Mouse (Mus musculus) embryonic facial prominence, embryonic 14.5 days (tissue): ENCODE data around the gene Cdh24. TPM values are rescaled to one million over a fixed set of nuclear protein-coding genes. Genes with fewer than 3 reads are reported as not detected.

Experiments used
- ATAC-seq: fragments of 200-750 bp; cut with Nextera tagmentation; 2 replicates; pipeline ENCODE4 v1.8.0; 2017; ENCODE audit warnings: low read depth, moderate number of reproducible peaks, moderate TSS enrichment
- DNase-seq: peaks from one replicate; pipeline ENCODE4 v3.0.0-alpha.2; 2015; ENCODE audit warnings: low spot score
- H3K27ac ChIP-seq: fragments of 300-500 bp; sonication (generic); replicated peaks from 2 replicates; pipeline ENCODE4 v1.5.1; 2014; ENCODE audit warnings: low read depth, mild to moderate bottlenecking, low read length, moderate library complexity
- H3K27me3 ChIP-seq: fragments of 300-500 bp; sonication (generic); replicated peaks from 2 replicates; pipeline ENCODE4 v1.6.1; 2014; ENCODE audit warnings: low read length; ENCODE audit not compliant: control insufficient read depth, insufficient read depth
- H3K36me3 ChIP-seq: fragments of 300-500 bp; sonication (generic); 2 replicates; pipeline ENCODE4 v1.6.1; 2014; ENCODE audit warnings: low read length, mixed read lengths; ENCODE audit not compliant: control insufficient read depth, insufficient read depth
- H3K4me1 ChIP-seq: fragments of 300-500 bp; sonication (generic); 2 replicates; pipeline ENCODE4 v1.6.1; 2014; ENCODE audit warnings: antibody characterized with exemption, low read length; ENCODE audit not compliant: control insufficient read depth, insufficient read depth
- H3K4me2 ChIP-seq: fragments of 300-500 bp; sonication (generic); 2 replicates; pipeline ENCODE4 v1.6.1; 2014; ENCODE audit warnings: low read depth, mild to moderate bottlenecking, low read length, moderate library complexity, mixed read lengths
- H3K4me3 ChIP-seq: fragments of 300-500 bp; sonication (generic); 2 replicates; pipeline ENCODE4 v1.5.1; 2014; ENCODE audit warnings: low read depth, mild to moderate bottlenecking, low read length
- H3K9ac ChIP-seq: fragments of 300-500 bp; sonication (generic); 2 replicates; pipeline ENCODE4 v1.6.1; 2014; ENCODE audit warnings: low read depth, mild to moderate bottlenecking, low read length, moderate library complexity, mixed read lengths
- H3K9me3 ChIP-seq: fragments of 300-500 bp; sonication (generic); 2 replicates; pipeline ENCODE4 v1.6.1; 2016; ENCODE audit warnings: low read length; ENCODE audit not compliant: control insufficient read depth
- WGBS: fragments of 180-500 bp; shearing (Covaris S2); extraction: QIAGEN DNeasy Blood & Tissue Kit; methylation state at CpG from one replicate; pipeline ENCODE4 v1.1.7; 2014; 5-methylcytosine and 5-hydroxymethylcytosine counted together
- polyA plus RNA-seq: library from polyadenylated mRNA; unstranded; fragments of >200 nt; fragmentation: Nextera tagmentation; extraction: Ambion mirVana; gene quantifications from 2 replicates; pipeline ENCODE4 v1.2.1, GENCODE M21; 2014

The Cdh24 gene
- polyA plus RNA-seq: 3.9 and 4.5 TPM in 2 replicates

DNA sequence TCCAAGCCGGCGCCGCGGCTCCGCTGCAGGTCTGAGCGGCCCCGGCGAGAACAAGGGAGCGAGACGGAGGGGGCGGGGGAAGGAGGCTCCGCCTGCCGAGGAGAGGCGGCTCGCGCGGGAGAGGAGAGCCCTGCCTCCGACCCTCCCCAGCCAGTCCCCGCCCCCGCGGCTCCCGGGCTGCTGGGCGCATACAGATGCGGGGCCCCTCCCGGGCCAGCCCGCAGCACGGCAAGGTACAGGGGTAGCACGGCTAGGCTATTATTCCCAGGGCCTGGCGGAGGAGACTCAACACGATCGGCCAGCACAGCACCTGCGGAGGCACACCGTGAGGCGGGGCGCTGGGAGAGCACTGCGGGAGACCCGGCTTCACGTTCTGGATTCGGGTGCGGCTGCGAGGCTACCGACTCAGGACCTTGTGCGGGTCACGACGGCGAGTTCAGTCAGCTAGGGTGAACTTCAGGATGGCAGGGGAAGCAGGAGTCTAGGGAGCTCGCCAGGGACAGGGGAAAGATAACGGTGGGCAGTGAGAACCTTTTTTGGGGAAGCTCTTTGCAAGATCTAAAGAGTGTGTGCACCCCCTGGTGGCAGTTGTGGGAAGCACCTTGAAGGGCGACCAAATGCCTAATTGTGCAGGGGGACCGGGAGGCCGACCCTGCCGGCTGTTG lies at the start of gene Cdh24:
TSS of gene Cdh24 (minus strand) at position 60 of the 665 bp plus-strand sequence.
- H3K27me3 ChIP-seq: no peaks in the 10 kb centered on the region
- peak within 1 kb of the TSS; percentile 80 for H3K4me3 ChIP-seq
- 0% methylated on average over 30 of the region's 52 CpGs for WGBS
- H3K27ac ChIP-seq: peak within 1 kb of the TSS; percentile 78
- DNase-seq: peak; percentile 95
- peak within 1 kb of the TSS; percentile 97 for H3K4me2 ChIP-seq
- H3K4me1 ChIP-seq: 0 out of 2 replicates have a peak, but pooled peaks cover 10% of the 10 kb centered on the region
- peak; percentile 96 for ATAC-seq
- peaks cover 60% of the 10 kb centered on the region for H3K36me3 ChIP-seq
- H3K9ac ChIP-seq: peak within 1 kb of the TSS; percentile 82
- H3K9me3 ChIP-seq: no peaks in the 10 kb centered on the region

DNA sequence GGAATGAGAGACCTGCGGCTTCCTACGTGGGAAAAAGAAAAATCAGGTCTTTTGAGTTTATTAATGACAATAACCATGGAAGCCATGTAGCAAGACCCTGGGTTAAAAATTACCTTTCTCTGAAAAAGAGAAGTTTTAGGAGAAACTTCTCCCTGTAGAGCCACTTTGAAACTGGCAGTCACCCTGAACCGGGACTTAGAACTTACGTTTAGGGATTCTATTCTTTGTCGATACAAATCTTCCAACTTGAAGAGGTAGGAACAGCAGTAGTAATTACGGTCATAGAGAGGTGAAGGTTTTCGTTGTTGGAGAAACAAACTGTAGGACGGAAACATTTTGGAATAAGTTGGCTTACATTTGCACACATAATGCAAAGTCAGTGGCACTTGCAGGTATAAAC lies 46.1 kb upstream of the Cdh24 start:
- WGBS: 3% methylated on average over 8 of the region's 8 CpGs
- peak overlapping the region; percentile 67 for H3K4me2 ChIP-seq
- H3K36me3 ChIP-seq: peaks cover 30% of the 10 kb centered on the region
- ATAC-seq (no peak), DNase-seq (no peak)
- peak overlapping the region; percentile 90 for H3K4me3 ChIP-seq
- H3K4me1 ChIP-seq: peaks cover 19% of the 10 kb centered on the region
- H3K9ac ChIP-seq: peak overlapping the region; percentile 97
- no peaks in the 10 kb centered on the region for H3K27me3 ChIP-seq
- H3K9me3 ChIP-seq: no peaks in the 10 kb centered on the region
- peak overlapping the region; percentile 96 for H3K27ac ChIP-seq

DNA sequence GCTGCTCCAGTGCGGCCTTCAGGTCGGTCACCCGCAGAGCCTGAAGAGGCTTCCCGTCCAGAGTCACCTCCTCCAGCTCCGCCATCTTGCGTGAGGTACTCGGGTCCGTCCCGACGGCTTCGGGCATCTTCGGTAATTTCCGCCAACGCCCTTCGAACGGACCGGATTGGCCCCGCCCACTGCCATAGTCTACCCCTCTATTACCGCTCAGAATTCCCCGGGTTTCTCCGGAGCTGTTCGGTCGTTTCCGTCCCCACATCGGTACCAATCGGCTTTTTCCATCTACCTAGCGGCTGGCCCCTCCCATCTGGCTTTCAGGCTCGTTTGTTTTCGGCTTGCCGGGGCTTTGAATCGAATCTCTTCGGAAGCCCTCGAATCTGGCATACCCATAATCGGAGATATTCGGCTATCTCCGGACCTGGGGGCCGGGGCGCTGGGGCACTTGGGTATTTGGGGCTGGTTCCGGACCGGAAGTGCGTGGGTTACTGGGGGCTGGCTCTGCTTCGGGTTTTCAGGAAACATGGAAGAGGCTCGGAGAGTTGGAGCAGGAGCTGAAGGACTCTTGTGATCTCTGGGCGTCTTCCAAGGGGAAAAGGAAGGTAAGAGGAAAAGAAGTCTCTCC lies 45.5 kb upstream of the Cdh24 start, which contains the start of gene Acin1:
TSS of gene Acin1 (minus strand) at position 410 of the 622 bp plus-strand sequence.
- peak within 1 kb of the TSS; percentile 67 for H3K4me2 ChIP-seq
- H3K9me3 ChIP-seq: no peaks in the 10 kb centered on the region
- peaks cover 19% of the 10 kb centered on the region for H3K4me1 ChIP-seq
- no peaks in the 10 kb centered on the region for H3K27me3 ChIP-seq
- 0% methylated on average over 44 of the region's 44 CpGs for WGBS
- peak; percentile 97 for ATAC-seq
- peak within 1 kb of the TSS; percentile 90 for H3K4me3 ChIP-seq
- peaks cover 30% of the 10 kb centered on the region for H3K36me3 ChIP-seq
- peak within 1 kb of the TSS; percentile 97 for H3K9ac ChIP-seq
- peak within 1 kb of the TSS; percentile 96 for H3K27ac ChIP-seq
- peak; percentile 100 for DNase-seq

- Histone ChIP-seq H3K4me1 (peaks cover 19% of the 10 kb centered on the region), H3K27ac (peak within 1 kb of the TSS; percentile 96), H3K36me3 (peaks cover 32% of the 10 kb centered on the region), H3K9me3 (no peaks in the 10 kb centered on the region), H3K9ac (peak within 1 kb of the TSS; percentile 97), H3K4me2 (peak within 1 kb of the TSS; percentile 67), H3K27me3 (no peaks in the 10 kb centered on the region), H3K4me3 (peak within 1 kb of the TSS; percentile 90)
- DNase-seq (peak; percentile 95), ATAC-seq (peak; percentile 85)
- WGBS: under 1% methylated on average over 40 of the region's 41 CpGs
Measured at GRCm38 (mm10) chr14:54686063-54686521, 44.9 kb upstream of the Cdh24 start, which contains the start of gene 1700123O20Rik. TSS of gene 1700123O20Rik (plus strand) at chr14:54686216.

- WGBS: 8% methylated on average over 8 of the region's 8 CpGs
- Histone ChIP-seq H3K27me3 (no peaks in the 10 kb centered on the region), H3K9me3 (no peaks in the 10 kb centered on the region), H3K4me1 (peaks cover 19% of the 10 kb centered on the region), H3K4me2 (peak overlapping the region; percentile 67), H3K27ac (peak overlapping the region; percentile 96; the same call in 1 of the 2 replicates), H3K36me3 (peaks cover 31% of the 10 kb centered on the region; the same call in 1 of the 2 replicates), H3K9ac (peak overlapping the region; percentile 97), H3K4me3 (peak overlapping the region; percentile 90)
- ATAC-seq: no peak
- DNase-seq: no peak
Measured at GRCm38 (mm10) chr14:54685471-54685870, 44.3 kb upstream of the Cdh24 start.

DNA sequence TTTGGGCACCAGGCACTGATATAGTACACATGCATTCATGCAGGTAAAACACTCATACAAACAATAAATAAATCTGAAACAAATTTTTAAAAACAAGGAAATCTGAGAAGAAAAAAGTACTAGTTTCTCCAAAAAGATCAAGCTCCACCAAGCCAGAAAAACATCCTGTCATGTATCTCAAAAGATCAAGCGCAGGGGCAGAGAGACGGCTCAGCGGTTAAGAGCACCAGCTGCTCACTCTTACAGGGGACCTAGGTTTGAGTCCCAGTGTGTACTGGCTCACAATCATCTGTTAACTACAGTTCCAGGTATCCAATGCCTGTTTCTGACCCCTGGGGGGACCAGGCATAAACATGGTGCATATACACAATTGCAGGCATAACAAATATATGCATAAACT lies 41.2 kb upstream of the Cdh24 start:
- Histone ChIP-seq H3K27me3 (no peaks in the 10 kb centered on the region), H3K4me2 (no peak overlapping the region), H3K9ac (no peak overlapping the region), H3K4me1 (peaks cover 8% of the 10 kb centered on the region; the same call in 1 of the 2 replicates), H3K27ac (no peak overlapping the region), H3K9me3 (no peaks in the 10 kb centered on the region), H3K36me3 (peaks cover 40% of the 10 kb centered on the region), H3K4me3 (no peak overlapping the region)
- no peak for DNase-seq
- 83% methylated on average over 3 of the region's 3 CpGs for WGBS
- no peak for ATAC-seq

- no peak for ATAC-seq
- no peaks in the 10 kb centered on the region for H3K27me3 ChIP-seq
- H3K4me1 ChIP-seq: no peaks in the 10 kb centered on the region
- H3K27ac ChIP-seq: no peak overlapping the region
- no peak overlapping the region for H3K4me3 ChIP-seq
- no peaks in the 10 kb centered on the region for H3K9me3 ChIP-seq
- no peak overlapping the region for H3K9ac ChIP-seq
- 88% methylated on average over 16 of the region's 16 CpGs for WGBS
- DNase-seq: no peak
- H3K4me2 ChIP-seq: no peak overlapping the region
- H3K36me3 ChIP-seq: peaks cover 73% of the 10 kb centered on the region
Measured at GRCm38 (mm10) chr14:54678657-54679304, 37.6 kb upstream of the Cdh24 start.

GRCm38 (mm10) chr14:54676290-54676689 lies 35.1 kb upstream of the Cdh24 start:
- Histone ChIP-seq H3K36me3 (peaks cover 87% of the 10 kb centered on the region), H3K27ac (no peak overlapping the region), H3K9ac (no peak overlapping the region), H3K27me3 (no peaks in the 10 kb centered on the region), H3K4me1 (no peaks in the 10 kb centered on the region), H3K9me3 (no peaks in the 10 kb centered on the region), H3K4me2 (no peak overlapping the region), H3K4me3 (no peak overlapping the region)
- ATAC-seq: no peak
- WGBS: 89% methylated on average over 5 of the region's 5 CpGs
- DNase-seq: no peak
